Mouse (Mus musculus) intestine, postnatal 0 days (tissue): ENCODE data around the gene Cpeb3. TPM values are rescaled to one million over a fixed set of nuclear protein-coding genes. Genes with fewer than 3 reads are reported as not detected.
A peak's percentile ranks its signal among the peaks of the same experiment; 100 is the strongest.

Experiments used
- ATAC-seq: fragments of 200-750 bp; cut with Nextera tagmentation; 2 replicates; pipeline ENCODE4 v1.8.0; 2017; ENCODE audit warnings: mild to moderate bottlenecking, moderate TSS enrichment, moderate library complexity
- H3K27ac ChIP-seq: fragments of 300-500 bp; sonication (generic); 2 replicates; pipeline ENCODE4 v1.5.1; 2014; ENCODE audit warnings: mild to moderate bottlenecking, low read depth, low read length, moderate library complexity
- H3K27me3 ChIP-seq: fragments of 300-500 bp; sonication (generic); replicated peaks from 2 replicates; pipeline ENCODE4 v1.6.1; 2014; ENCODE audit warnings: low read length, mixed read lengths; ENCODE audit not compliant: control insufficient read depth, insufficient read depth
- H3K36me3 ChIP-seq: fragments of 300-500 bp; sonication (generic); 2 replicates; pipeline ENCODE4 v1.6.1; 2014; ENCODE audit warnings: mild to moderate bottlenecking, moderate library complexity; ENCODE audit not compliant: control insufficient read depth, insufficient read depth
- H3K4me1 ChIP-seq: fragments of 300-500 bp; sonication (generic); replicated peaks from 2 replicates; pipeline ENCODE4 v1.6.1; 2014; ENCODE audit warnings: antibody characterized with exemption, low read length, mixed read lengths; ENCODE audit not compliant: control insufficient read depth, insufficient read depth
- H3K4me2 ChIP-seq: fragments of 300-500 bp; sonication (generic); replicated peaks from 2 replicates; pipeline ENCODE4 v1.6.1; 2014; ENCODE audit warnings: low read depth, mild to moderate bottlenecking, moderate library complexity
- H3K4me3 ChIP-seq: fragments of 300-500 bp; sonication (generic); 2 replicates; pipeline ENCODE4 v1.5.1; 2014; ENCODE audit warnings: low read depth, low read length
- H3K9ac ChIP-seq: fragments of 300-500 bp; sonication (generic); 2 replicates; pipeline ENCODE4 v1.6.1; 2014; ENCODE audit warnings: mild to moderate bottlenecking, low read depth, low read length
- H3K9me3 ChIP-seq: fragments of 300-500 bp; sonication (generic); 2 replicates; pipeline ENCODE4 v1.6.1; 2016; ENCODE audit warnings: mixed run types; ENCODE audit not compliant: control insufficient read depth
- CTCF ChIP-seq: sonication (generic); IDR thresholded peaks from 2 replicates; pipeline ENCODE4 v1.5.1; 2016; ENCODE audit warnings: low read depth, mild to moderate bottlenecking, control low read depth, antibody characterized with exemption, moderate library complexity
- WGBS: fragments of 180-500 bp; shearing (Covaris S2); extraction: QIAGEN DNeasy Blood & Tissue Kit; methylation state at CpG from one replicate; pipeline ENCODE4 v1.1.7; 2014; 5-methylcytosine and 5-hydroxymethylcytosine counted together
- polyA plus RNA-seq: library from polyadenylated mRNA; unstranded; fragments of >200 nt; fragmentation: Nextera tagmentation; extraction: Ambion mirVana; gene quantifications from 2 replicates; pipeline ENCODE4 v1.2.1, GENCODE M21; 2015

The Cpeb3 gene
- polyA plus RNA-seq, 1 experiment from 2014 or later = 1.6 TPM

DNA sequence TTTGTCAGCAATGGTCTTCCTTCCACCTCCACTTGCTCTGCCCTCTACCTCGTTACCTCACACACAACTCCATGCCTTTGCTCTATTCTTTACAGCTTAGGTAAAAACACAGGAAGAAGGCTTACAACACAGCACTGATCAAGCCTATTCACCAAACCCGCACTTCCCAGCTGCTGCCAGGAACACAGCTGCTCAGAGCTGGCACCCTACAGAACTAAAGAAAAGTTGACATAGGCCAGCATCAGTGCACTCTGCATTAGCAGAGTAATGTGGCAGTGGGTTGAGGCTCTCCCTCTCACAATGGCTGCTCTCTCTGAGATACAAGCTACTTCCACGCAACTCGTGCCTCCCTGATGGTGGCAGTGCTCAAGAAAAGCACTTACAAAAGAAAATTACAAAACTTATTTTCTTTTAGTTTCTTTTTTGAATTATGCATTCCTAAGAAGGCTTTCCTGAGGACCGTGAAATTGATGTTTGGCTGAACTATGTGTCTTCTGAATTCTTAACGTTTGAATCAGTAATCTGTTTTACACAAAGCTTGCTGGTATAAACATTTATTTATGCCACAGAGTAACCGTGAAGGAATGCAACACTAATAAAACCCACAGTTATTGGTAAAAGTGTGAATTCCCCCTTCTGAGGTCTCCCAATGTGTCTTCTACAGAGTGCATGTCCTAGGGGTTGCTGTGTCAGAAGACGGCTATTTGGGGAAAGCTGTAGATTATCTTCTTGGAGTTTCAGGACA, 151.1 kb downstream of the Cpeb3 start:
- 83% methylated on average over 8 of the region's 8 CpGs for WGBS
- H3K4me1 ChIP-seq = no peaks in the 10 kb centered on the region
- H3K27me3 ChIP-seq = no peaks in the 10 kb centered on the region
- H3K9me3 ChIP-seq = no peaks in the 10 kb centered on the region
- H3K9ac ChIP-seq = no peak overlapping the region
- ATAC-seq = no peak
- H3K27ac ChIP-seq = no peak overlapping the region
- no peak for TF ChIP-seq CTCF
- no peak overlapping the region for H3K4me2 ChIP-seq
- H3K4me3 ChIP-seq = no peak overlapping the region
- H3K36me3 ChIP-seq = no peaks in the 10 kb centered on the region

DNA sequence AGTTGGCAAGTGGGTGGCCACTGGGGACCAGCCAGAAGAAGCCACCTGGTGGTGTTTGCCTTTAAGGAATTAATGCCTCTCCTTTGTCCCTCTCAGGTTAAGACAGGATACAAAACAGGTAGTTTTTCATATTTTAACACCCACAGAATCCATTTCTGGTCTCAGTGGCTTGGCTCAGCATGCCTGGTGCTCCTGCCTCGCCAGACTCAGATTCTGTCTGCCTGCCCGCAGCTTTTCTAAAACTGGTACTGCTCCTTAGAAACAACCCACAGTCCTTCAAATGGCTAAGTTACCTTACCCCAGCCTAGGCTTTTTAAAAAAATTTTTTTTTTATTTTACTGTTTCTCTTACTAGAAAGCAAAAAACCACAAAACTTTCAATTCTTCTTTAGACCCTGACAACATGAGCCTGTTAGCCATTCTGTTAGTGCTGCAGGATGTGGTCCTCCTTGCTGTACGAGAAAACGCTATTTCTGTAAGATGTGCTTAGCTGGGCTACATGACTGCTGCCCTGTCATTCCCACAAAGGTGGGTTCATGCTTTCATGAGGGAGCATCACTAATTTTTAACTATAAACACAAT, 152.3 kb downstream of the Cpeb3 start:
- ATAC-seq = no peak
- no peak overlapping the region for H3K4me3 ChIP-seq
- WGBS = 78% methylated on average over 4 of the region's 4 CpGs
- no peaks in the 10 kb centered on the region for H3K27me3 ChIP-seq
- H3K9ac ChIP-seq = no peak overlapping the region
- H3K36me3 ChIP-seq = no peaks in the 10 kb centered on the region
- no peaks in the 10 kb centered on the region for H3K9me3 ChIP-seq
- no peak overlapping the region for H3K4me2 ChIP-seq
- no peak overlapping the region for H3K27ac ChIP-seq
- no peaks in the 10 kb centered on the region for H3K4me1 ChIP-seq
- no peak for TF ChIP-seq CTCF

DNA sequence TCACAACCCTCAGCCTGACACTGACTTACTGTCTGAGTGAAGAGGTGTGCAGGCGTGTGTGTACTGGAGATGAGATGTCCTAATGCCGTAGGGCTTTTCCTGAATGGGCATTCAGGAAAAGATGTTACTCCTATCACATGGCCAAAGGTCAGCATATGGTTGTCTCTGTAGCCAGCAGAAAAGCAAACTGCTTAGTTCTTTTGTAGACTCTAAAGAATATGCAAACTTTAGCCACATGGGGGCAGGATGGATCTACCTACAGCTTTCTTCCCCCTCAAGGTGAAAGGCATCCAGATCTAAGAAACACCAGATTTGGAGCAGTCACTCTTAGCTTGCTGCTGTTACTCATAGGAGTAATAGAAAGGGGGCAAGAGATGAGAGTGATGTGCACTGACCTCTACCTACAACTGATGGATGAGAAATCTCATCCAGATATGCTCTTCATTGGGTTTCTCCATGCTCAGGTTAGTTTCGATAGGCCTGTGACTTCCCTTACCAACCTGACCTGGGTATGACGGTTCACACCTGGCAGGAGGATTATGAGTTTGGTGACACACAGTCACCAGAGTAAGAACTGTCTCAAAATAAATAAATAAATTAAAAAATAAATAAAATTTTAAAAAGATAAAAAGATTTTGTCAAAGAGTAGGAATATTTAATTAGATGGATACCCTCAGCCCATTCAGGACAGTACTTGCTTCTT, 157.6 kb downstream of the Cpeb3 start:
- H3K4me2 ChIP-seq = no peak overlapping the region

DNA sequence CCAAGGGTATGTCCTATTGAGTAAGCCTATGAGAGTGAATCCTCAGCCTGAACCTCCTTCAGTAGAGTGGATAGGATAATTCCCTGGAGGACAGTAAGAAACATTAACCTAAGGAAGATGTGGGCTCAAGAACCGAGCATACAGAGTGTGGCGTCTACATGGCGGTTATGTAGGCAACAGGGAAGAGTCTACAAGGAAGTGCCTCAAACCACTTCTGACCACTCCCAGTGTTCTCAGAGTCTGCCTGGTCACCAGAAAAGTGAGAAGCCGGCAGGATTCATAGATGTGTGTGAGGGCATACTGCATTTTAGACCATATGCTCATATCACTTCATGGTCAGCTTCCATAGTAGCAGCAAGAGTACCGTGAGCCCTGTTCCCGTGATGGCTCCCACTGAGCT, 159.9 kb downstream of the Cpeb3 start:
- Histone ChIP-seq H3K4me2 (no peak overlapping the region), H3K4me3 (no peak overlapping the region), H3K4me1 (no peaks in the 10 kb centered on the region), H3K36me3 (no peaks in the 10 kb centered on the region), H3K9ac (no peak overlapping the region), H3K9me3 (no peaks in the 10 kb centered on the region), H3K27ac (no peak overlapping the region), H3K27me3 (no peaks in the 10 kb centered on the region)
- 89% methylated on average over 6 of the region's 6 CpGs for WGBS
- no peak for TF ChIP-seq CTCF
- no peak for ATAC-seq

More for the DNA sequence above, 157.6 kb downstream of the Cpeb3 start:
- H3K4me1 ChIP-seq = no peaks in the 10 kb centered on the region
- peak; percentile 85 for TF ChIP-seq CTCF
- no peak overlapping the region for H3K27ac ChIP-seq
- WGBS = 65% methylated on average over 4 of the region's 4 CpGs
- H3K9ac ChIP-seq = no peak overlapping the region
- no peaks in the 10 kb centered on the region for H3K27me3 ChIP-seq
- H3K9me3 ChIP-seq = no peaks in the 10 kb centered on the region
- no peak for ATAC-seq
- H3K36me3 ChIP-seq = no peaks in the 10 kb centered on the region
- H3K4me3 ChIP-seq = no peak overlapping the region

DNA sequence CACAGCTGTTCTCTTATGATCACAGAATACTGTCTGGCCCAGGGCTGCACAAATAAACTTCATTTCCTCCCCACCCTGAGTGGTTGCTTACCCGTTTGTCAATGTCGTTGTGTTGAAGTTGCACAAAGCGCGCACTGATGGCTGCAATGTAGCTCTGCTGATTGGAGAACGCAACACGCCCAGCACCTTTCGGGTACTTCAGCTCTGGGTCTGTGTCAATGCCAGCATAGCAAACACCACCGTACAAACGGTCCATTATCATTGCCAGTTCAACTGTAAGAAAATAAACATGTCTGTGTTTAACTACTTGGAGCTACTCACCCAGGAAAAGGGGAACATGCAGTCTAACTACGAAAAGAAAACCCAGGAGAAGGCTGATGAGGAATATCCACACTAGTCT, 164.0 kb downstream of the Cpeb3 start:
- no peak for ATAC-seq
- TF ChIP-seq CTCF = no peak
- 77% methylated on average over 10 of the region's 10 CpGs for WGBS

DNA sequence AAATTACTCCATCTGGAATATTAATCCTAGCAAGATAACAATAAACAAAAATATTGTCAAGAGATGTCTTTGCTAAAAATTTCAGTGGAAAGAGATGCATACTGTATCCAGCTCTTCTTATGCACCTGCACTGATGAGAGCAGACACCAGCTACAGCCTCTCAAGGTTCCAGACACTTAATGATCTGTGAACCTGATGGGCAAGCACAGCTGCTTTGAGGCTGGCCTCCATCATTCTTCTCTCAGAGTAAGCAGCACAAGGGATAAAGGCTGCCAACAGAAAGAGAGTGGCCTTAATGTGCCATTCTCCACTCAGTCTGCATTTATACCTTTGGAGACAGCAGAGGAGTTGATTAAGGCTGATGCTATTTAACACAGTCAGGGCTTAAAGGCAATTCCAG, 167.5 kb downstream of the Cpeb3 start:
- no peak for TF ChIP-seq CTCF
- H3K4me2 ChIP-seq = no peak overlapping the region
- no peaks in the 10 kb centered on the region for H3K9me3 ChIP-seq
- H3K4me1 ChIP-seq = no peaks in the 10 kb centered on the region
- no peaks in the 10 kb centered on the region for H3K36me3 ChIP-seq
- H3K27ac ChIP-seq = no peak overlapping the region
- no peak overlapping the region for H3K9ac ChIP-seq
- H3K4me3 ChIP-seq = no peak overlapping the region
- no peaks in the 10 kb centered on the region for H3K27me3 ChIP-seq
- no peak for ATAC-seq

More for the DNA sequence above, 164.0 kb downstream of the Cpeb3 start:
- Histone ChIP-seq H3K9ac (no peak overlapping the region), H3K36me3 (no peaks in the 10 kb centered on the region), H3K27me3 (no peaks in the 10 kb centered on the region), H3K4me1 (no peaks in the 10 kb centered on the region), H3K9me3 (no peaks in the 10 kb centered on the region), H3K4me2 (no peak overlapping the region), H3K4me3 (no peak overlapping the region), H3K27ac (no peak overlapping the region)
